Mouse (Mus musculus): ENCODE measurements at regions not wholly inside any gene's neighbourhood (a gene's known extent, or its start where the extent isn't known, plus 50 kb on each side); places are given as distances from the start of the nearest gene placed in this dataset.

DNA sequence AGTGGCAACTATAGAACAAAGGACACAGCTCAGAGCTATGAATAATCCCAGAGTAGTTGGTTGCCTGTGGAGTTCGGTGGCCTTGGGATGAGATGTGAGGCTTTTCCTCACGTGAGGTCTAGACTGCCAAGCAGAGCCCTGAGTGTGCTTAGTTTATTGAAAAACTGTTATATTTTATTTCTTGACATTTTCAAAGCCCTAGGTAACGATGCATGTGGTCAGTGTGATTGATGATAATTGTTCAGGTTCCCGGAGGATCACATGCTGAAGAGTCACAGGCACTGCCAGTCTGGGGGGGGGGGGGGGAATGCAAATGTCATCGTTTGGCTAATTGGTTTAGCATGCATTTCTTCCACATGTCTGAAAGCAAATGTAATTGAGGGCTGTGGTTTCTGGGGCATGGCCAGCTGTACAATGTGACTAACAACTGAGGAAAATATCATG is 488.1 kb upstream of the Marcks start:
- Histone ChIP-seq H3K4me2 (replicated peaks; ENCODE audit: low read depth) (no peak overlapping the region), H3K9me3 (ENCODE audit: control insufficient read depth) (no peaks in the 10 kb centered on the region), H3K27ac (ENCODE audit: low read depth, low read length) (no peak overlapping the region), H3K4me1 (replicated peaks; ENCODE audit: control insufficient read depth, insufficient read depth, low read length) (no peaks in the 10 kb centered on the region), H3K27me3 (replicated peaks; ENCODE audit: control insufficient read depth, insufficient read depth, low read length) (no peaks in the 10 kb centered on the region), H3K9ac (ENCODE audit: low read depth, low read length) (no peak overlapping the region), H3K4me3 (ENCODE audit: low read depth, low read length) (no peak overlapping the region), H3K36me3 (ENCODE audit: control insufficient read depth, insufficient read depth) (no peaks in the 10 kb centered on the region)
- ATAC-seq = no peak
- WGBS = 57% methylated on average over 5 of the region's 5 CpGs
- TF ChIP-seq CTCF (IDR thresholded peaks at IDR 0.05; ENCODE audit: low read depth) = no peak

DNA sequence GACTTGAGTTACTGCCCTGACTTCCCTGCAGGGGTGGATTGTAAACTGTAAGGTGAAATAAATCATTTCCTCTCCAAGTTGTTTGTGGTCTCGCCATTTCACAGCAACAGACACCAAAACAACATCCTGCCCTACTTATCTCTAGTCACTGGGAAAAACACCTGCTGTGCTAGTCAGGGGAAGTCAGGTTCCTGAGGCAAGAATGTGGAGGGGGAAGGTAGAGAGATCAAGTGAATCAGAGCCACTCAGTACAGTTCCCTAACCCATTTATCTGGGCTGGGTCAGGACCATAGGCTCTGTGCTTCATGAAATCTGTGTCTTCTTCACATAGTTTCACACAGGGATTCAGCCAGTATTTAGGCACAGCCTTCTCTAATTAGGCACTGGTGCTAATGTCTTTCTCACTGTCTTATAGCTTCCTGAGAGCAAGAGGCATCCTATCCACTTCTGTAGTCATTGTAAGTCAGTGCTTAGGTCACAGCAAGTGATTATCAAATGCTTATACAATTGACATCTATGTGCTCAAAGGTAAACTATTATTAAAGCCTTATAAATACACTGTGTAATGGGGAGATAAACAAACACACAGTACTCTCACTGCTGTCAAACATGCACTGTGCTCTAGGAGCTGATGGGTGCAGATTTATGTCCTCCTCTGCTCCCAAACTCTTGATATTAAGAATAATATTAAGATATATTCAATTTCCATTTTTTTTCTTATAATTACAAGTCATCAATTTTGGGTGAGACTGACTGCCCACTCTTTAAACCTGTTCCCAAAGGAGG is 487.4 kb upstream of the Marcks start:
- no peak overlapping the region for H3K27ac ChIP-seq (ENCODE audit: low read depth, low read length)
- no peaks in the 10 kb centered on the region for H3K36me3 ChIP-seq (ENCODE audit: control insufficient read depth, insufficient read depth)
- no peak overlapping the region for H3K4me3 ChIP-seq (ENCODE audit: low read depth, low read length)
- WGBS = 31% methylated on average over 1 of the region's 1 CpGs
- no peak overlapping the region for H3K9ac ChIP-seq (ENCODE audit: low read depth, low read length)
- no peak overlapping the region for H3K4me2 ChIP-seq (replicated peaks; ENCODE audit: low read depth)
- no peak for TF ChIP-seq CTCF (IDR thresholded peaks at IDR 0.05; ENCODE audit: low read depth)
- H3K27me3 ChIP-seq (replicated peaks; ENCODE audit: control insufficient read depth, insufficient read depth, low read length) = no peaks in the 10 kb centered on the region
- no peaks in the 10 kb centered on the region for H3K9me3 ChIP-seq (ENCODE audit: control insufficient read depth)
- no peak for ATAC-seq
- no peaks in the 10 kb centered on the region for H3K4me1 ChIP-seq (replicated peaks; ENCODE audit: control insufficient read depth, insufficient read depth, low read length)

DNA sequence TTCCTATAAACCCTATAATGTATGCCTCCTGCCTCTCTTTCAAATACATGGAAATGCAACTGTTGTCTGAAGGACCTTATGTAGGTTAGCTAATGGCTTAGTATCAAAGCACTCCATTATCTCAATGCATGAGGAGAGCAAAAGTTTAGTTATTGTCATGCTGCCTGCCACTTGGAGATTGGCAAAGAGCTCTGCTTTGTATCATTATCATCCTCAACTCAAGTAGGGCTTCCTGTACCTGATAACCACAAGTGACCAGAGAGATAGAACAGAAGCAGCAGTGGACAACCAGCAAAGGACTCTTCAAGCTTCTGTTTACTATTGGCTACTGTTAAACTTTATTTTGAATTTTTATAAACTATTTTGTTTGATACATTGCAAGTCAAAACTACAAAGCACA is 484.3 kb upstream of the Marcks start:
- TF ChIP-seq CTCF (IDR thresholded peaks at IDR 0.05; ENCODE audit: low read depth) = no peak
- Histone ChIP-seq H3K4me2 (replicated peaks; ENCODE audit: low read depth) (no peak overlapping the region), H3K4me1 (replicated peaks; ENCODE audit: control insufficient read depth, insufficient read depth, low read length) (no peaks in the 10 kb centered on the region), H3K27ac (ENCODE audit: low read depth, low read length) (no peak overlapping the region), H3K4me3 (ENCODE audit: low read depth, low read length) (no peak overlapping the region), H3K9me3 (ENCODE audit: control insufficient read depth) (no peaks in the 10 kb centered on the region), H3K9ac (ENCODE audit: low read depth, low read length) (no peak overlapping the region), H3K27me3 (replicated peaks; ENCODE audit: control insufficient read depth, insufficient read depth, low read length) (no peaks in the 10 kb centered on the region), H3K36me3 (ENCODE audit: control insufficient read depth, insufficient read depth) (no peaks in the 10 kb centered on the region)
- no peak for ATAC-seq

DNA sequence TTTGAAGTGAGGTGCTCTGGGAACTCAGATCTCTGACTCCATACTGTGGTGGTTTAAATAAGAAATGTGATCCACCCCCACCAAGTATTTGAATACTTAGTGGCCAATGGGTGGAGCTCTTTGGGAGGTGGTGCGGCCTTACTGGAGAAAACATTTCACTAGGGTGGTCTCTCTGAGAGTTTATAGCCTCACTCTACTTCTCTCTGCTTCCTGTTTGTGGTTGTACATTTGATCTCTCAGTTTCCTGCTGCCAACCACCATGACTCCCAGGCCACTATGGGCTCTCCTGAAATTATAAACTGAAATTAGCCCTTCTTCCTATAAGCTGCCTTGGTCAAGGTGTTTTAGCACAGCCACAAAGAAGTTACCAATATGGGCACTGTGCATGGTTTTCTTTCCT is 479.9 kb upstream of the Marcks start:
- Histone ChIP-seq H3K9ac (ENCODE audit: low read depth, low read length) (no peak overlapping the region), H3K9me3 (ENCODE audit: control insufficient read depth) (no peaks in the 10 kb centered on the region), H3K4me1 (replicated peaks; ENCODE audit: control insufficient read depth, insufficient read depth, low read length) (no peaks in the 10 kb centered on the region), H3K4me2 (replicated peaks; ENCODE audit: low read depth) (no peak overlapping the region), H3K27ac (ENCODE audit: low read depth, low read length) (no peak overlapping the region), H3K4me3 (ENCODE audit: low read depth, low read length) (no peak overlapping the region), H3K27me3 (replicated peaks; ENCODE audit: control insufficient read depth, insufficient read depth, low read length) (no peaks in the 10 kb centered on the region), H3K36me3 (ENCODE audit: control insufficient read depth, insufficient read depth) (no peaks in the 10 kb centered on the region)
- ATAC-seq = no peak
- no peak for TF ChIP-seq CTCF (IDR thresholded peaks at IDR 0.05; ENCODE audit: low read depth)
- 88% methylated on average over 1 of the region's 1 CpGs for WGBS

DNA sequence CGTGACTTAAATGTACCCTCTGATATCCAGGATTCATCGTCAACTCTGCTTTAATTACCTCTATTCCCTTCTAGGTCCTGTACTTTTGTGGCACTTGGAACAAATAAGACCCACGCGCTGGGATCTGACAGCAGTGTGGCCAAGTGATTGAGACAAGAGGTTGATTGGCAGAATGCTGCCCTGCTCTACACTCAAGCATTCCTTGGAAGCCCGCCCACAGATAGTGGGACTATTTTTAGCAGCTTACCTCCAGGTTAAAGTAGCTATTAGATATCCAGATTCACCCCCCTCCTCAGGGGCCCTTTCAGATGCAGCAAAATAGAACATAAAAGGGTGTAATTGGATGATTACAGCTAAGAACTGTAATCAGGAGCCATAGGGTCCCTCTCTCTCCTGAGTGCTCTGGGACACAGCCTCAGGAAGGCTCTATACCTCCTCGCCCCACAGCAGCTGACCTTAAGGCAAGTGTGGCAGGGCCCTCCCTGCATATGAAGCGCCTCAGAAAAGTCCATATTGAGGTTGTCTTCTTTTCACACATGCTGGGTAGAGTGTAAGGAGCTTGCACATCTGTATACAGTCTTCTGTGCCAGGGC is 479.1 kb upstream of the Marcks start:
- TF ChIP-seq CTCF (IDR thresholded peaks at IDR 0.05; ENCODE audit: low read depth) = no peak
- Histone ChIP-seq H3K36me3 (ENCODE audit: control insufficient read depth, insufficient read depth) (no peaks in the 10 kb centered on the region), H3K4me1 (replicated peaks; ENCODE audit: control insufficient read depth, insufficient read depth, low read length) (no peaks in the 10 kb centered on the region), H3K9ac (ENCODE audit: low read depth, low read length) (no peak overlapping the region), H3K4me2 (replicated peaks; ENCODE audit: low read depth) (no peak overlapping the region), H3K4me3 (ENCODE audit: low read depth, low read length) (no peak overlapping the region), H3K27me3 (replicated peaks; ENCODE audit: control insufficient read depth, insufficient read depth, low read length) (no peaks in the 10 kb centered on the region), H3K9me3 (ENCODE audit: control insufficient read depth) (no peaks in the 10 kb centered on the region), H3K27ac (ENCODE audit: low read depth, low read length) (no peak overlapping the region)
- WGBS = 82% methylated on average over 7 of the region's 7 CpGs
- ATAC-seq = no peak

DNA sequence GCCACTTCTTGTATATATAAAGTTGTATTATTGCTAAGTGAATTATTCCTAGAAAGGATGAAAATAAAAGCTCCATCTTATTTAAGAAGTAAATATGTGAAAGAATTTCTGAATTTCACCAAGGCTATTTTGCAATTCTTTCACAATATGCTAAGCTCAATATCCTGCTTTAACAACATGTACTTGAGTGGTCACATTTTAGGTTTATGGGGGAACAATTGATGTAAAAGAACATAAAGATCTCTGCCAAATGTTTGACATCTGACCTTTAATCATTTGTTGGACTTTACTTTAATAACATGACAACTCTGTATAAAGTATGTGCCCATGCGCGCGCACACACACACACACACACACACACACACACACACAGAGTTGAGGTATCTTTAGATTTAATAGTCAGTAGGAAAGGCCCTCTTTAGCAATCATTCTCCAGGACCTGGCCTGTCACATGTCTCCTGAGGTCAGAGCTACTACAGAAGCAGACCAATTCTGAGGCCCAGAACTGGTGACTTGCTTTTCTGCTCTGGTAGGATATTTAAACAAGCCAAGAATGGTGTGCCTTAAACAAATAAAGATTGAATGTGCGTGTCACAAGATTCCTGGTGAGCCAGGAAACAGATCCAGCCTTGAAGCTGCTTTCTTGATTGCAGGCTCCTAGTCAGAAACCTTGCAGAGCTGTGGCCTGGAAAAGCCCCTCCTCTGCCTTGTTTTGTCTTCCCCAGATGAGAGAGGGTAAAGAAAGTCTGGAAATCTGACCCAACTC is 477.4 kb upstream of the Marcks start:
- H3K4me2 ChIP-seq (replicated peaks; ENCODE audit: low read depth) = no peak overlapping the region
- no peaks in the 10 kb centered on the region for H3K4me1 ChIP-seq (replicated peaks; ENCODE audit: control insufficient read depth, insufficient read depth, low read length)
- H3K36me3 ChIP-seq (ENCODE audit: control insufficient read depth, insufficient read depth) = no peaks in the 10 kb centered on the region
- no peak overlapping the region for H3K27ac ChIP-seq (ENCODE audit: low read depth, low read length)
- H3K9ac ChIP-seq (ENCODE audit: low read depth, low read length) = no peak overlapping the region
- 64% methylated on average over 4 of the region's 4 CpGs for WGBS
- no peaks in the 10 kb centered on the region for H3K27me3 ChIP-seq (replicated peaks; ENCODE audit: control insufficient read depth, insufficient read depth, low read length)
- no peaks in the 10 kb centered on the region for H3K9me3 ChIP-seq (ENCODE audit: control insufficient read depth)
- TF ChIP-seq CTCF (IDR thresholded peaks at IDR 0.05; ENCODE audit: low read depth) = no peak
- H3K4me3 ChIP-seq (ENCODE audit: low read depth, low read length) = no peak overlapping the region
- no peak for ATAC-seq
